Mouse (Mus musculus) monocyte, adult 5-6 weeks (primary cell): ENCODE data around the gene Exd1. TPM values are rescaled to one million over a fixed set of nuclear protein-coding genes. Genes with fewer than 3 reads are reported as not detected.
A peak's percentile ranks its signal among the peaks of the same experiment; 100 is the strongest.

Experiments
- ATAC-seq: fragments of 153-309, 156-312 bp; replicated peaks from 2 replicates; pipeline ENCODE4 v1.8.0; 2017; ENCODE audit warnings: mild to moderate bottlenecking; ENCODE audit not compliant: low TSS enrichment, insufficient number of reproducible peaks, severe bottlenecking, poor library complexity, low FRiP score
- total RNA-seq: library from RNA; stranded (forward); fragments of 200-1000, 200-491, 200-594 nt; gene quantifications from 3 replicates; pipeline ENCODE4 v1.2.3, GENCODE M21; 2017

Gene Exd1
- total RNA-seq, 1 experiment from 2014 or later = not detected

DNA sequence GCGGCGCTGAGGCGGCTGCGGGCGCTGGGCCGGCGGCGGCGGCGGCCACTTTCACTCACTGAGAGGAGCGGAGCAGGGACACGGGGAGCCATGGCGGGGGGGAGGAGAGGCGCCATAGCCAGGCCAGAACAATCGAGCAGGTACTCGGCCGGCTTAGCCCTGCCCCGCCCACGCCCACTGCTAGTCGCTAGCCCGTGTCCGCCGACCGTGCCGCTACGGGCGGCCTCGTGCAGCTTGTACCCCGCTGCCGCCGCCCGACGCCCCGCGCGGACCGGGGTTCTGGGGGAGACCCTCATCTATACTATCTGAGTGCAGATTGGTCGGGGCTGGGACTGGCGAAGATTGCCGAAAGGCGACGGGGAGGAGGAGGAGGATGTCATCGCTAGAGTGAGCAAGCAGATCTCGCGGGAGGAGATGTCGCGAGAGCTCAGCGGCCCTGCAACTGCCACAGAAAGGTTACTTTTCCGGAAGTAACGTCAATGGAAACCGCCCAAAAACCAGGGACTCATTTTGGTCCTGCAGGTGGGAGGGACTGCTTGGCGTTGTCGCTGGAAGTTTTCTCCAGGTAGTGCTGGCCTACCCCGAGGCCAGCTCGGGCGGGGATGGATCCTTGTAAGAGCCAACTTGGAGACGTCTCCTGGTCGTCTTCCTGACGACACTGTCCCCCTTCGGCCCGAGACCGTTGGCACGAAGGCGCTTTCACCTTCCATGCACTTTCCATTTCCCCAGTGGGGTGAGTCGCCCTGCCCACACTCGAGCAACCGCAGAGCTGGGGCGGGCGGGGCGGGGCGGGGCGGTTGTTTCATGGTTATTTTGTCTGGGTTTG, 69.6 kb downstream of the Exd1 start, which contains the start of gene Ino80:
Gene Ino80 (minus strand): TSS at position 117 of the 826 bp plus-strand sequence.
- peak; percentile 93 for ATAC-seq

DNA sequence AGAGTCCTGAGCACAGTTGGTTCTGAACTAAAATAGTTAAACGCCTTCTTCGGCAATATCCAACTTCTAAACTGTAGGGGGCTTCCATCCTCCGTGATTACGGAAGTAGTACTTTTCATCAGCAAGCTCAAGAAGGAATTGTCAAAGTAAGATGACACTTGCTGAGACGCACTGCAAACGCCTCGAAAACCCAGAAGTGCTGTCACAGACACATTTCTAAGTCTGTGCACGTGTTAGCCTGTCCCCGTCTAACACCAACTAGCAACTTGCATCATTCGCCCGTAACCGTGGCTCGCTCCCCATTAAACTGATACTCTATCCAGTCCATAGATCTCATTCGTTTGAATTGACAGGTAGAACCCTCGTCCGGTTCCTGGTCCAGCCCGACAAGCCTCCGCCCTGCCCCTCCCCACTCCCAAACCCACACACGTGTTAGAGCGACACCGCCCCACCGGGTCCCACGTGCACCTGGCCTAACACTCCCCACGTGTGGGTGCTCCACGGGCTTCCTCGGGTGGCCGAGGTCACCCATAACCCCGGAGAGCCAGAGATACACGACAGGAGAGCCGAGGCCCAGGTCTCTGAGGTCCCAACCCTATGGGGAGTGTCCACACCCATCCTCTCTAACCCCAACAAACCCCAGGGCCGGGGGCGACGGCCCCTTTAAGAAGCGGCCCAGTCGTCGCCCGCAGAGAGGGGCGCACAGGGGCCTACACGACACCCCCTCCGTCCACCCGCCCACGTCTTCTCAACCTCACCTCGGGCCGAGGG, 70.6 kb downstream of the Exd1 start:
- peak; percentile 41 for ATAC-seq

DNA sequence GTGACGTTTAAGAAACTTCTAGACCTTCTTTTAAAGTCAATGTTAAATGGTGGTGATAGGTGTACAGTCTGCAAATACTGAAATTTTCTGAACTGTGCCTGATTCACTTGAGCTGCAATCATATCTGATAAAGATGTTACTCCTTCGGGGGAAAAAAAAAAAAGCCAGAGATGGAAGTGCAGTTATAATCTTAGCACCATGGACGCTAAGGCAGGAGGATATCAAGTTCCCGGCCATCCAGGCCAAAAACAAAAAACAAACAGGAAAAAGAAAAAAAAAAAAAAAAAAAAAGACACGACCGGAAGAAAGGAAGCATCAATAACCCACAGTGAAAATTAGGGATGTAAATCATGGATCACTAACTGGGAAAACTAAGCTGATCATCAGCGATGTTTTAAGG, 71.3 kb downstream of the Exd1 start:
- ATAC-seq = no peak

Other genes with a start within 250 kb of the Exd1 start
- gene Dll4, start 221.8 kb downstream of the Exd1 start, total RNA-seq = 0.19 to 0.85 TPM in 2 of 3 replicates, not detected in the other
- gene Chac1, start 196.4 kb downstream of the Exd1 start, total RNA-seq = 0.49 TPM in 1 of 3 replicates, not detected in the others
- gene Ino80, start 69.9 kb downstream of the Exd1 start, total RNA-seq = 22.7 to 34.4 TPM (median 24.8 TPM) in 3 replicates
- gene Chp1, start 70 bp upstream of the Exd1 start, total RNA-seq = 78.2 to 92.9 TPM (median 91.0 TPM) in 3 replicates
- gene Nusap1, start 70.7 kb upstream of the Exd1 start, total RNA-seq = 0.67 to 2.8 TPM (median 1.3 TPM) in 3 replicates
- gene Oip5, start 70.8 kb upstream of the Exd1 start, total RNA-seq = 0.67 to 1.1 TPM in 2 of 3 replicates, not detected in the other
- gene Ndufaf1, start 115.2 kb upstream of the Exd1 start, total RNA-seq = 8.3 to 19.7 TPM (median 14.0 TPM) in 3 replicates
- gene Rtf1, start 127.4 kb upstream of the Exd1 start, total RNA-seq = 30.6 to 44.2 TPM (median 35.3 TPM) in 3 replicates
- gene Itpka, start 194.7 kb upstream of the Exd1 start, total RNA-seq = 0.32 TPM in 1 of 3 replicates, not detected in the others
- gene Ltk, start 212.8 kb upstream of the Exd1 start, total RNA-seq = 0.21 to 0.87 TPM in 2 of 3 replicates, not detected in the other
- gene Rpap1, start 239.9 kb upstream of the Exd1 start, total RNA-seq = 5.3 to 13.1 TPM (median 8.3 TPM) in 3 replicates